Mouse (Mus musculus) neural tube, embryonic 12.5 days (tissue): ENCODE results near the gene Ttc39a. TPM values are rescaled to one million over a fixed set of nuclear protein-coding genes. Genes with fewer than 3 reads are reported as not detected.
A peak's percentile ranks its signal among the peaks of the same experiment; 100 is the strongest.

ENCODE experiments used
- ATAC-seq: fragments of 200-750 bp; cut with Nextera tagmentation; 2 replicates; pipeline ENCODE4 v1.8.0; 2017; ENCODE audit warnings: low read depth, mild to moderate bottlenecking, moderate TSS enrichment, moderate library complexity; ENCODE audit not compliant: low FRiP score
- H3K27ac ChIP-seq: fragments of 300-500 bp; sonication (generic); 2 replicates; pipeline ENCODE4 v1.5.1; 2016
- H3K27me3 ChIP-seq: fragments of 300-500 bp; sonication (generic); replicated peaks from 2 replicates; pipeline ENCODE4 v1.6.1; 2016; ENCODE audit warnings: mild to moderate bottlenecking
- H3K36me3 ChIP-seq: fragments of 300-500 bp; sonication (generic); 2 replicates; pipeline ENCODE4 v1.6.1; 2016; ENCODE audit warnings: mild to moderate bottlenecking
- H3K4me1 ChIP-seq: fragments of 300-500 bp; sonication (generic); 2 replicates; pipeline ENCODE4 v1.6.1; 2016
- H3K4me2 ChIP-seq: fragments of 300-500 bp; sonication (generic); replicated peaks from 2 replicates; pipeline ENCODE4 v1.6.1; 2016; ENCODE audit warnings: mild to moderate bottlenecking
- H3K4me3 ChIP-seq: fragments of 300-500 bp; sonication (generic); 2 replicates; pipeline ENCODE4 v1.5.1; 2016
- H3K9ac ChIP-seq: fragments of 300-500 bp; sonication (generic); 2 replicates; pipeline ENCODE4 v1.6.1; 2016; ENCODE audit warnings: mild to moderate bottlenecking
- H3K9me3 ChIP-seq: fragments of 300-500 bp; sonication (generic); 2 replicates; pipeline ENCODE4 v1.6.1; 2016; ENCODE audit warnings: mild to moderate bottlenecking
- WGBS: fragments of 180-500 bp; shearing (Covaris S2); methylation state at CpG from one replicate; pipeline ENCODE4 v1.1.7; 2016; 5-methylcytosine and 5-hydroxymethylcytosine counted together
- polyA plus RNA-seq: library from polyadenylated mRNA; unstranded; fragments of >200 nt; fragmentation: Nextera tagmentation; extraction: Ambion mirVana; gene quantifications from 2 replicates; pipeline ENCODE4 v1.2.1, GENCODE M21; 2016

The Ttc39a gene
- polyA plus RNA-seq, 1 experiment from 2014 or later: 1.2 TPM

- H3K4me1 ChIP-seq: peaks cover 21% of the 10 kb centered on the region
- 8% methylated on average over 3 of the region's 3 CpGs for WGBS
- H3K9ac ChIP-seq: 0 out of 2 replicates have a peak overlapping the region, but pooled peaks have one; percentile 75
- no peaks in the 10 kb centered on the region for H3K36me3 ChIP-seq
- H3K27ac ChIP-seq: no peak overlapping the region
- H3K4me2 ChIP-seq: peak overlapping the region; percentile 98
- ATAC-seq: peak; percentile 28; the same call in 1 of the 2 replicates
- H3K9me3 ChIP-seq: no peaks in the 10 kb centered on the region
- H3K4me3 ChIP-seq: peak overlapping the region; percentile 65
- peaks cover 15% of the 10 kb centered on the region; the same call in 1 of the 2 replicates for H3K27me3 ChIP-seq
These were observed 353 bp upstream of the Ttc39a start for GRCm38 (mm10) chr4:109406054-109406485.

GRCm38 (mm10) chr4:109407176-109407520, 725 bp downstream of the Ttc39a start:
- Histone ChIP-seq H3K9ac (peak overlapping the region; percentile 75), H3K27ac (no peak overlapping the region), H3K4me1 (peaks cover 19% of the 10 kb centered on the region), H3K4me2 (peak overlapping the region; percentile 98), H3K4me3 (peak overlapping the region; percentile 65), H3K27me3 (peaks cover 15% of the 10 kb centered on the region; the same call in 1 of the 2 replicates), H3K36me3 (no peaks in the 10 kb centered on the region), H3K9me3 (no peaks in the 10 kb centered on the region)
- ATAC-seq: peak; percentile 22; the same call in 1 of the 2 replicates
- 2% methylated on average over 24 of the region's 24 CpGs for WGBS

- H3K4me1 ChIP-seq: peaks cover 19% of the 10 kb centered on the region
- H3K9me3 ChIP-seq: no peaks in the 10 kb centered on the region
- H3K36me3 ChIP-seq: no peaks in the 10 kb centered on the region
- 0 out of 2 replicates have a peak overlapping the region, but pooled peaks have one; percentile 98 for H3K4me2 ChIP-seq
- 82% methylated on average over 9 of the region's 9 CpGs for WGBS
- no peak overlapping the region for H3K4me3 ChIP-seq
- no peak for ATAC-seq
- no peak overlapping the region for H3K9ac ChIP-seq
- H3K27me3 ChIP-seq: peaks cover 15% of the 10 kb centered on the region; the same call in 1 of the 2 replicates
- no peak overlapping the region for H3K27ac ChIP-seq
These were observed 1.5 kb downstream of the Ttc39a start for GRCm38 (mm10) chr4:109407701-109408485.

- H3K36me3 ChIP-seq: no peaks in the 10 kb centered on the region
- 80% methylated on average over 9 of the region's 9 CpGs for WGBS
- peaks cover 10% of the 10 kb centered on the region; the same call in 1 of the 2 replicates for H3K27me3 ChIP-seq
- H3K4me2 ChIP-seq: no peak overlapping the region
- H3K4me1 ChIP-seq: peaks cover 17% of the 10 kb centered on the region
- ATAC-seq: no peak
- no peak overlapping the region for H3K9ac ChIP-seq
- H3K27ac ChIP-seq: no peak overlapping the region
- H3K4me3 ChIP-seq: no peak overlapping the region
- no peaks in the 10 kb centered on the region for H3K9me3 ChIP-seq
These were observed 4.4 kb downstream of the Ttc39a start for GRCm38 (mm10) chr4:109410681-109411376.

- Histone ChIP-seq H3K27me3 (peaks cover 8% of the 10 kb centered on the region; the same call in 1 of the 2 replicates), H3K4me2 (no peak overlapping the region), H3K4me1 (peaks cover 12% of the 10 kb centered on the region), H3K9ac (no peak overlapping the region), H3K27ac (no peak overlapping the region), H3K36me3 (no peaks in the 10 kb centered on the region), H3K4me3 (no peak overlapping the region), H3K9me3 (no peaks in the 10 kb centered on the region)
- 87% methylated on average over 6 of the region's 6 CpGs for WGBS
- ATAC-seq: no peak
These were observed 5.0 kb downstream of the Ttc39a start for GRCm38 (mm10) chr4:109411377-109411967.

- no peak for ATAC-seq
- Histone ChIP-seq H3K4me2 (no peak overlapping the region), H3K4me1 (peaks cover 7% of the 10 kb centered on the region; the same call in 1 of the 2 replicates), H3K9me3 (no peaks in the 10 kb centered on the region), H3K36me3 (no peaks in the 10 kb centered on the region), H3K9ac (no peak overlapping the region), H3K4me3 (no peak overlapping the region), H3K27ac (no peak overlapping the region), H3K27me3 (peaks cover 5% of the 10 kb centered on the region; the same call in 1 of the 2 replicates)
- WGBS: 95% methylated on average over 5 of the region's 5 CpGs
These were observed 5.8 kb downstream of the Ttc39a start for GRCm38 (mm10) chr4:109412233-109412632.

- H3K4me1 ChIP-seq: peaks cover 8% of the 10 kb centered on the region; the same call in 1 of the 2 replicates
- H3K27me3 ChIP-seq: no peaks in the 10 kb centered on the region
- no peak overlapping the region for H3K4me2 ChIP-seq
- no peak overlapping the region for H3K9ac ChIP-seq
- ATAC-seq: no peak
- WGBS: 85% methylated on average over 1 of the region's 1 CpGs
- H3K27ac ChIP-seq: no peak overlapping the region
- no peak overlapping the region for H3K4me3 ChIP-seq
- H3K9me3 ChIP-seq: no peaks in the 10 kb centered on the region
- H3K36me3 ChIP-seq: no peaks in the 10 kb centered on the region
These were observed 11.6 kb downstream of the Ttc39a start for GRCm38 (mm10) chr4:109417998-109418397.

GRCm38 (mm10) chr4:109419017-109419416, 12.6 kb downstream of the Ttc39a start:
- WGBS: 15% methylated on average over 3 of the region's 3 CpGs
- Histone ChIP-seq H3K9me3 (no peaks in the 10 kb centered on the region), H3K4me2 (no peak overlapping the region), H3K4me1 (peaks cover 8% of the 10 kb centered on the region; the same call in 1 of the 2 replicates), H3K9ac (no peak overlapping the region), H3K36me3 (no peaks in the 10 kb centered on the region), H3K27me3 (no peaks in the 10 kb centered on the region), H3K4me3 (no peak overlapping the region), H3K27ac (no peak overlapping the region)
- ATAC-seq: no peak

GRCm38 (mm10) chr4:109419563-109419962, 13.1 kb downstream of the Ttc39a start:
- Histone ChIP-seq H3K4me3 (no peak overlapping the region), H3K9me3 (no peaks in the 10 kb centered on the region), H3K27ac (no peak overlapping the region), H3K36me3 (no peaks in the 10 kb centered on the region), H3K4me1 (peaks cover 4% of the 10 kb centered on the region; the same call in 1 of the 2 replicates), H3K4me2 (no peak overlapping the region), H3K27me3 (no peaks in the 10 kb centered on the region), H3K9ac (no peak overlapping the region)
- WGBS: 84% methylated on average over 4 of the region's 4 CpGs
- no peak for ATAC-seq

GRCm38 (mm10) chr4:109420138-109420795, 13.8 kb downstream of the Ttc39a start:
- Histone ChIP-seq H3K9me3 (no peaks in the 10 kb centered on the region), H3K27ac (no peak overlapping the region), H3K4me1 (peaks cover 4% of the 10 kb centered on the region; the same call in 1 of the 2 replicates), H3K9ac (no peak overlapping the region), H3K4me2 (no peak overlapping the region), H3K27me3 (no peaks in the 10 kb centered on the region), H3K36me3 (no peaks in the 10 kb centered on the region), H3K4me3 (no peak overlapping the region)
- 78% methylated on average over 8 of the region's 8 CpGs for WGBS
- 0 out of 2 replicates have a peak, but pooled peaks have one; percentile 31 for ATAC-seq

- peaks cover 4% of the 10 kb centered on the region; the same call in 1 of the 2 replicates for H3K4me1 ChIP-seq
- H3K4me2 ChIP-seq: no peak overlapping the region
- no peaks in the 10 kb centered on the region for H3K27me3 ChIP-seq
- H3K9ac ChIP-seq: no peak overlapping the region
- H3K4me3 ChIP-seq: no peak overlapping the region
- no peak overlapping the region for H3K27ac ChIP-seq
- no peak for ATAC-seq
- no peaks in the 10 kb centered on the region for H3K36me3 ChIP-seq
- WGBS: 90% methylated on average over 7 of the region's 7 CpGs
- H3K9me3 ChIP-seq: no peaks in the 10 kb centered on the region
These were observed 15.2 kb downstream of the Ttc39a start for GRCm38 (mm10) chr4:109421608-109422007.
